Mouse (Mus musculus): ENCODE data around the gene Gstp1. TPM values are rescaled to one million over a fixed set of nuclear protein-coding genes. Genes with fewer than 3 reads are reported as not detected.

Gene Gstp1
- polyA plus RNA-seq, 1 experiment from 2014 or later = 418 TPM

- ATAC-seq (ENCODE audit: low FRiP score) = no peak
- H3K9me3 ChIP-seq = no peaks in the 10 kb centered on the region; the same call in 1 of the 2 replicates
- H3K36me3 ChIP-seq = no peaks in the 10 kb centered on the region
- no peak overlapping the region for H3K4me3 ChIP-seq
- no peak overlapping the region for H3K27ac ChIP-seq
- no peak overlapping the region for H3K4me2 ChIP-seq
- no peaks in the 10 kb centered on the region for H3K27me3 ChIP-seq
- peaks cover 6% of the 10 kb centered on the region; the same call in 1 of the 2 replicates for H3K4me1 ChIP-seq (replicated peaks)
- no peak overlapping the region for H3K9ac ChIP-seq
- 89% methylated on average over 3 of the region's 3 CpGs for WGBS
Measured at GRCm38 (mm10) chr19:3991966-3992365, 45.8 kb downstream of the Gstp1 start.

GRCm38 (mm10) chr19:3991562-3991961 is 46.2 kb downstream of the Gstp1 start:
- 91% methylated on average over 3 of the region's 3 CpGs for WGBS
- no peaks in the 10 kb centered on the region; the same call in 1 of the 2 replicates for H3K9me3 ChIP-seq
- ATAC-seq (ENCODE audit: low FRiP score) = no peak
- H3K36me3 ChIP-seq = no peaks in the 10 kb centered on the region
- no peak overlapping the region for H3K4me2 ChIP-seq
- H3K4me3 ChIP-seq = no peak overlapping the region
- no peaks in the 10 kb centered on the region for H3K27me3 ChIP-seq
- peaks cover 6% of the 10 kb centered on the region for H3K4me1 ChIP-seq (replicated peaks)
- no peak overlapping the region for H3K9ac ChIP-seq
- H3K27ac ChIP-seq = no peak overlapping the region

GRCm38 (mm10) chr19:3990804-3991203 is 47.0 kb downstream of the Gstp1 start:
- no peak for ATAC-seq (ENCODE audit: low FRiP score)
- H3K4me2 ChIP-seq = no peak overlapping the region

GRCm38 (mm10) chr19:3988750-3989149 is 49.0 kb downstream of the Gstp1 start:
- Histone ChIP-seq H3K27me3 (no peaks in the 10 kb centered on the region), H3K27ac (no peak overlapping the region), H3K9me3 (no peaks in the 10 kb centered on the region; the same call in 1 of the 2 replicates), H3K4me3 (no peak overlapping the region), H3K4me2 (no peak overlapping the region), H3K36me3 (no peaks in the 10 kb centered on the region), H3K4me1 (replicated peaks) (peaks cover 26% of the 10 kb centered on the region), H3K9ac (no peak overlapping the region)
- WGBS = 83% methylated on average over 4 of the region's 4 CpGs
- no peak for ATAC-seq (ENCODE audit: low FRiP score)

More at GRCm38 (mm10) chr19:3990804-3991203, 47.0 kb downstream of the Gstp1 start:
- Histone ChIP-seq H3K36me3 (no peaks in the 10 kb centered on the region), H3K4me3 (no peak overlapping the region), H3K4me1 (replicated peaks) (peaks cover 13% of the 10 kb centered on the region), H3K9ac (peak overlapping the region; percentile 43), H3K9me3 (no peaks in the 10 kb centered on the region; the same call in 1 of the 2 replicates), H3K27ac (no peak overlapping the region), H3K27me3 (no peaks in the 10 kb centered on the region)
- 42% methylated on average over 6 of the region's 6 CpGs for WGBS

- H3K27ac ChIP-seq = no peak overlapping the region
- no peaks in the 10 kb centered on the region for H3K27me3 ChIP-seq
- H3K9ac ChIP-seq = no peak overlapping the region
- H3K36me3 ChIP-seq = no peaks in the 10 kb centered on the region
- peaks cover 33% of the 10 kb centered on the region for H3K4me1 ChIP-seq (replicated peaks)
- WGBS = 93% methylated on average over 13 of the region's 14 CpGs
- H3K9me3 ChIP-seq = no peaks in the 10 kb centered on the region; the same call in 1 of the 2 replicates
- ATAC-seq (ENCODE audit: low FRiP score) = no peak
- H3K4me3 ChIP-seq = no peak overlapping the region
- H3K4me2 ChIP-seq = no peak overlapping the region
Measured at GRCm38 (mm10) chr19:3988066-3988465, 49.7 kb downstream of the Gstp1 start.

- Histone ChIP-seq H3K27me3 (no peaks in the 10 kb centered on the region), H3K4me1 (replicated peaks) (peaks cover 33% of the 10 kb centered on the region), H3K4me3 (no peak within 1 kb of the TSS), H3K36me3 (no peaks in the 10 kb centered on the region), H3K9me3 (no peaks in the 10 kb centered on the region; the same call in 1 of the 2 replicates), H3K9ac (no peak within 1 kb of the TSS), H3K4me2 (no peak within 1 kb of the TSS), H3K27ac (no peak within 1 kb of the TSS)
- WGBS = 19% methylated on average over 8 of the region's 8 CpGs
- ATAC-seq (ENCODE audit: low FRiP score) = no peak
Measured at GRCm38 (mm10) chr19:3986334-3986733, 51.5 kb downstream of the Gstp1 start, which contains the start of gene Acy3. Gene Acy3 (plus strand): TSS chr19:3986570.

Other genes with a start within 250 kb of the Gstp1 start
- gene Chka, start 186.2 kb downstream of the Gstp1 start, polyA plus RNA-seq (2015; fragmentation: Nextera tagmentation; extraction: Ambion mirVana) = 52.9 TPM in 2 replicates
- 15.0 and 15.8 TPM in 2 replicates for gene Tcirg1, start 130.9 kb downstream of the Gstp1 start, polyA plus RNA-seq (2015; fragmentation: Nextera tagmentation; extraction: Ambion mirVana)
- 261 and 264 TPM in 2 replicates for gene Ndufs8, start 125.2 kb downstream of the Gstp1 start, polyA plus RNA-seq (2015; fragmentation: Nextera tagmentation; extraction: Ambion mirVana)
- 1.9 and 2.1 TPM in 2 replicates for gene Aldh3b1, start 108.2 kb downstream of the Gstp1 start, polyA plus RNA-seq (2015; fragmentation: Nextera tagmentation; extraction: Ambion mirVana)
- gene Unc93b1, start 102.8 kb downstream of the Gstp1 start, polyA plus RNA-seq (2015; fragmentation: Nextera tagmentation; extraction: Ambion mirVana) = 10.1 and 13.2 TPM in 2 replicates
- not detected in 2 replicates for gene Aldh3b3, start 79.3 kb downstream of the Gstp1 start, polyA plus RNA-seq (2015; fragmentation: Nextera tagmentation; extraction: Ambion mirVana)
- 0.22 and 0.32 TPM in 2 replicates for gene Aldh3b2, start 65.7 kb downstream of the Gstp1 start, polyA plus RNA-seq (2015; fragmentation: Nextera tagmentation; extraction: Ambion mirVana)
- gene Acy3, start 51.4 kb downstream of the Gstp1 start, polyA plus RNA-seq (2015; fragmentation: Nextera tagmentation; extraction: Ambion mirVana) = 2.3 TPM in 2 replicates
- 0.32 and 1.2 TPM in 2 replicates for gene Tbx10, start 45.2 kb downstream of the Gstp1 start, polyA plus RNA-seq (2015; fragmentation: Nextera tagmentation; extraction: Ambion mirVana)
- 22.3 and 27.5 TPM in 2 replicates for gene Nudt8, start 37.4 kb downstream of the Gstp1 start, polyA plus RNA-seq (2015; fragmentation: Nextera tagmentation; extraction: Ambion mirVana)
- gene Gm49405, start 37.4 kb downstream of the Gstp1 start, polyA plus RNA-seq (2015; fragmentation: Nextera tagmentation; extraction: Ambion mirVana) = 5.2 and 5.3 TPM in 2 replicates
- gene Doc2g, start 34.7 kb downstream of the Gstp1 start, polyA plus RNA-seq (2015; fragmentation: Nextera tagmentation; extraction: Ambion mirVana) = 6.5 and 7.8 TPM in 2 replicates
- gene Ndufv1, start 25.2 kb downstream of the Gstp1 start, polyA plus RNA-seq (2015; fragmentation: Nextera tagmentation; extraction: Ambion mirVana) = 220 and 241 TPM in 2 replicates
- gene Gstp2, start 8.0 kb upstream of the Gstp1 start, polyA plus RNA-seq (2015; fragmentation: Nextera tagmentation; extraction: Ambion mirVana) = 1.4 and 4.4 TPM in 2 replicates
- gene Gstp3, start 21.6 kb upstream of the Gstp1 start, polyA plus RNA-seq (2015; fragmentation: Nextera tagmentation; extraction: Ambion mirVana) = not detected in 2 replicates
- not detected in 2 replicates for gene Cabp2, start 43.6 kb upstream of the Gstp1 start, polyA plus RNA-seq (2015; fragmentation: Nextera tagmentation; extraction: Ambion mirVana)
- gene Cdk2ap2, start 59.2 kb upstream of the Gstp1 start, polyA plus RNA-seq (2015; fragmentation: Nextera tagmentation; extraction: Ambion mirVana) = 79.8 and 81.0 TPM in 2 replicates
- gene Pitpnm1, start 62.0 kb upstream of the Gstp1 start, polyA plus RNA-seq (2015; fragmentation: Nextera tagmentation; extraction: Ambion mirVana) = 43.3 and 48.5 TPM in 2 replicates
- gene Aip, start 87.9 kb upstream of the Gstp1 start, polyA plus RNA-seq (2015; fragmentation: Nextera tagmentation; extraction: Ambion mirVana) = 90.3 and 91.7 TPM in 2 replicates
- not detected in 2 replicates for gene Gpr152, start 101.8 kb upstream of the Gstp1 start, polyA plus RNA-seq (2015; fragmentation: Nextera tagmentation; extraction: Ambion mirVana)
- 0.29 and 0.30 TPM in 2 replicates for gene Cabp4, start 106.0 kb upstream of the Gstp1 start, polyA plus RNA-seq (2015; fragmentation: Nextera tagmentation; extraction: Ambion mirVana)
- 128 and 130 TPM in 2 replicates for gene Coro1b, start 110.6 kb upstream of the Gstp1 start, polyA plus RNA-seq (2015; fragmentation: Nextera tagmentation; extraction: Ambion mirVana)
- gene Ptprcap, start 115.6 kb upstream of the Gstp1 start, polyA plus RNA-seq (2015; fragmentation: Nextera tagmentation; extraction: Ambion mirVana) = 0.47 and 0.66 TPM in 2 replicates
- 61.6 and 64.3 TPM in 2 replicates for gene Rps6kb2, start 125.4 kb upstream of the Gstp1 start, polyA plus RNA-seq (2015; fragmentation: Nextera tagmentation; extraction: Ambion mirVana)
- 5.1 and 5.6 TPM in 2 replicates for gene Carns1, start 137.5 kb upstream of the Gstp1 start, polyA plus RNA-seq (2015; fragmentation: Nextera tagmentation; extraction: Ambion mirVana)
- gene Tbc1d10c, start 153.3 kb upstream of the Gstp1 start, polyA plus RNA-seq (2015; fragmentation: Nextera tagmentation; extraction: Ambion mirVana) = 0.88 and 1.1 TPM in 2 replicates
- 609 and 611 TPM in 2 replicates for gene Ppp1ca, start 154.1 kb upstream of the Gstp1 start, polyA plus RNA-seq (2015; fragmentation: Nextera tagmentation; extraction: Ambion mirVana)
- gene Rad9a, start 163.7 kb upstream of the Gstp1 start, polyA plus RNA-seq (2015; fragmentation: Nextera tagmentation; extraction: Ambion mirVana) = 20.4 and 24.6 TPM in 2 replicates
- 0.58 and 1.0 TPM in 2 replicates for gene Clcf1, start 176.3 kb upstream of the Gstp1 start, polyA plus RNA-seq (2015; fragmentation: Nextera tagmentation; extraction: Ambion mirVana)
- not detected in 2 replicates for gene AC109138.7, start 176.4 kb upstream of the Gstp1 start, polyA plus RNA-seq (2015; fragmentation: Nextera tagmentation; extraction: Ambion mirVana)
- 19.7 and 20.2 TPM in 2 replicates for gene Pold4, start 193.9 kb upstream of the Gstp1 start, polyA plus RNA-seq (2015; fragmentation: Nextera tagmentation; extraction: Ambion mirVana)
- 10.4 and 10.6 TPM in 2 replicates for gene Ssh3, start 231.2 kb upstream of the Gstp1 start, polyA plus RNA-seq (2015; fragmentation: Nextera tagmentation; extraction: Ambion mirVana)
- gene Ankrd13d, start 245.2 kb upstream of the Gstp1 start, polyA plus RNA-seq (2015; fragmentation: Nextera tagmentation; extraction: Ambion mirVana) = 29.9 and 33.1 TPM in 2 replicates

Measured in hindbrain, embryonic 13.5 days (tissue).